ENCODE assay signal across 9 mouse cellular contexts in genomic region chr13:56194181-56194580, GRCm38 (mm10). TPM values are rescaled to one million over a fixed set of nuclear protein-coding genes. Genes with fewer than 3 reads are reported as not detected.
"Had no signal": no experiment of that assay in that cellular context is flagged by ENCODE, and none has a peak within 500 bp of the region (broad histone marks: within the 10 kb centered on the region; RNA-seq: fewer than 3 reads in every experiment).

No protein-coding gene starts in this region.

RNA-seq across cellular contexts. Expression of gene Neurog1, which starts 57.8 kb away (rescaled TPM):
- total RNA-seq: neutrophil, adult 5-6 weeks had no signal
- polyA plus RNA-seq: small intestine, adult 2 months; spleen, adult 2 months; stomach, embryonic 14.5 days; stomach, embryonic 15.5 days; stomach, embryonic 16.5 days; stomach, postnatal 0 days; thymus, postnatal 0 days; urinary bladder, adult 2 months had no signal
